Mouse (Mus musculus) cerebellum, adult (tissue): Measurements from ENCODE around the gene Ciz1.

Source experiments
- ATAC-seq: cut with Nextera tagmentation; 2 replicates; pipeline ENCODE4 v1.9.2; 2017; ENCODE audit warnings: mild to moderate bottlenecking, moderate library complexity, mixed read lengths; ENCODE audit not compliant: insufficient number of reproducible peaks, low FRiP score, low TSS enrichment

Gene Ciz1

DNA sequence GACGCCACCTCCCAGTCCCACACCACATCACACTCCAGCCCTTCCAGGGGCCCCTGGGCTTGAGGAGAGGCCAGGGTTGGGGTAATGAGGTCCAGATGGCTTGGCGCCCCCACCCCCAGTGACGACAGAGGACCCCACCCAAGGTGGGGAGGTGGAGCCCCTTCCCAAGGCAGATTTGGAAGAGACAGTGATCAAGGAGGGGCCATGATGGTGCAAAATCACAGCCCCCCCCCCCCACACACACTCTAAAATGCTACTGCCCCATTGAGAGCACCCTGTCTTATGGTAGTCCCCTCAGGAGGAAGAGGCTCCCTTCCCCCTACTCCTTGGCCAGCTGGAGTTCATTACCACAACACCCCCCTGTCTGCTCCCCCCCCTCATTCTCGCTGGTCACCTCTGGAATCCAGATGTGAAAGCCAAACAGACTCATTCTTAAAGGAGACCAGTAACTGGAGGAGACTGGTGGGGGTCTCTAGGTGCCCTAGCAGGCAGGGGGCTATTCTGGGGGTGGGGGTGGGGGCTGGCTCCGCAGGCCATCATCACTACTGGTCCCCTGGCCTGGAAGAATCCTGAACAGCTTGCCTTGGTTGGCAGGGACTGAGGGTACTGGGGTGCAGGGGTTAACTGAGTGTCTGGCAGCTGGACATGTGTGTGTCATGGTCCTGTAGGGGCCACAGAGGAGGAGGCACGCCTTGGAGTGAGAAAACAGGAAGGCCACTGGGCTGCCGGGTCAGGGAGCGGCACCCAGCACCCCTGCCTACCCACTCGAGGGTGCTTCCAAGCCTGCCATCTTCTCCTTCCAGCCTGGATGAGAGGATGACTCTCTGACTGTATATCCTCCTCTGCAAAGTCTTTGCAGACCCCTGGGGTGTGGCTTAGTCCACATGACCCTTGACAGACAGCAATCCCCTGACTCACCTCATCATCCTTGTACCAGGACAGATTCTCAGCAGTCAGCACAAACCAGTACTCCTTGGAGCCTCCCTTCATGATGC lies 32.2 kb upstream of the Ciz1 start:
- ATAC-seq, result no peak

DNA sequence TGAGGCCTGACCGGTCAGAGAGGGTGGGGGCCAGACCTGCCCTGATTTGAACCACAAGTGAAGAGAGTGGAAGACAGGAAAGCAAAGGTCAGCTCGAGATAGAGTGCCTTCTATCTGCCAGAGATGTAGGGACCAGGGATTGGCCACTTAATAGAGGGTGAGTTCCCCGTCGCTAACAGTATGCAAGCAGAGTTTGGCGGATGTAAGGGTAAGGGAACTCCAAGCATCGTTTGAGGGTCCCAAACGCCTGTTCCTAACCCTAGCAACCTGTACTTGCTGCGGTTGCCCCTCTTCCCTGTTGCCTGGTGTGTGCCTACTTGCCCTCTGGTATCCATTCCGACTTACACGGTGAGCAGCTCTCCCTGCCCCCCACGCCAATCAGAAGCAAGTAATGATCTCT lies 31.4 kb upstream of the Ciz1 start:
- ATAC-seq, result no peak

DNA sequence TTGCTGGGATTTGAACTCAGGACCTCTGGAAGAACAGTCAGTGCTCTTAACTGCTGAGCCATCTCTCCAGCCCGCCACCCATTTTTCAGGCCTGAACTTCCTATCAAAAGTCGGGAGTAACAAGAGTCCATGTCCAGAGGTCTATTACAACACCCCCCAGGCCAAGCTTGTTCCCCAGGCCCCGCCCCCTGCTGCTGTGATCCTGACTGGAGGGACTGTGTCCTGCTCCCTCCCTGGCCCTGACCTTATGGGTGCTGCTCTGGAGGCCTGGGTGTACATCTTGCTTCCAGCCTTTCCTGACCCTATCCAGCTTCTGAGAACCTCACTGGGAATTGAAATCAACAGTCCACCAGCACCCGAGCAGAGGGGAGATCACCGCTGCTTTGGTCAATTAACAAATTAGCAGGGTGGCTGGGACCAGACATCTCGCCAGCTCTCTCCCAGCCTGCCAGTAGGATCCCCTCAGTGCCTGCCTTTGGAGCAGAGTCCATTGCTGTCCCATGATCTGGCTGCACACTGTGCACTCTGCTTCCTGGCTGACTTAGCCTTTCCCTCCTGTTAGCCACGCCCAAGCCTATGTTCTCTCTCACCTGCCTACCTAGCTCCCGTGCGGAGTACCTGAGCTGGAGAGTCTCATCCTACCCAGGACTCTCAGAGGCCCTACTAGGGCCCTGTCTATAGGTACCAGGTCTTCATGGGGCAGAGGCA lies 30.4 kb upstream of the Ciz1 start:
- ATAC-seq, result no peak

DNA sequence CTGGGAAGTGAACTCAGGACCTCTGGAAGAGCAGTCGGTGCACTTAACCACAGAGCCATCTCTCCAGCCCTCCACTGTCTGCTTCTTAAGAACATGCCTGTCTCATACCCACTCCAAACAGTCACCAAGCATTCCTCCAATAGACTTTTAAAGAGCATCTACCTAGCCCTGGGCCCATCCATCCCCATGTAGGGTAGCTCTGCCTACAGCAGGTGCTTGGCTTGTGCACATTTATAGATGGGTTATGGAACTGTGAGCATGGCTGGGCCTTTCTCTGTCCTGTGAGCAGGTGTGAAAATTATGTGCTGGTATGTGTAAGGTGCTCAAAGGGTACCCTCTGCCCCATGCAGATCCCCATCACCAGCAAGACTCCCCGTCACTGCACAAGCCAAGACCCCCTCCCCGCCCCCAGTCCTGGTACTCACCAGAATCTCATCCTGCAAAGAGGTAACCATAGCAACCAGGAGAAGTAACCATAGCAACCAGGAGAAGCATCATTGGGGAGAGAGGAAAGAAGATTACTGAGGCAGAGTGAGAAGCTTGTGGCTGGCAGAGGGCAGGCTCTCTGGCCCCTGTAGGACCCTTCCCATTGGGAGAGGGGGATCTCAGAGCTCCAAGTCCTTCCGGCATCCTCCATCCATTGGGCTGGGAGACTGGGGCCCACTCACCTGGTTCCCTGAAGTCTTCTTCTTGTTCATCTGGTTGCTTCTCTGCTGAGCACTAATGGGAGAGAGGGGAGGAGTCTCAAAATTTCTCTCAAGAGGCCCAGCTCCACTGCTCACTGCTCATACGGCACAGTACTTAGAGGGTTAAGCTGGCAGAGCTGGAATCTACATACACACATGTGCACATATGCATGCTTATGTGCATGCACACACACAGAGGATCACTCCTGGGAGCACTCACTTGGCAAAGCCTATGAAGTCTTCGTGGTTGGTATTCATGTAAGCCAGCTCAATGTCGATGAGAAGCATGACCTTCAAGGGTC lies 29.1 kb upstream of the Ciz1 start:
- ATAC-seq, result no peak

DNA sequence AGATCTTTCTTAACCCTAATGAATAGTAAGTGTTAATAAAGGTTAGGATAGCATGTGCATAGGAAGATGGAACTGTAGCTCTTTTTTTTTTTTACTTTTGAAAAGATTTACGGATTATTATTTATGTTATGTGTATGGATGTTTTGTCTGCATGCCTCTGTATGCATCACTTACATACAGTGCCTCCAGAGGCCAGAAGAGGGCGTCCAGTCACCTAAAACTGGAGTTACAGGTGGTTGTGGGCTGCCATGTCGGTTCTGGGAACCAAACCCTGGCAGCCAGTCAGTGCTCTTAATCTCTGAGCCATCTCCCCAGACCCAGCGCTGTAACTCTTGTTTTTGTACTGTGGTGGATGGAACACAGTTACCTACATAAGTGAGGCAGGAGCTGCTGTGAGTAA lies 27.8 kb upstream of the Ciz1 start:
- ATAC-seq, result no peak

DNA sequence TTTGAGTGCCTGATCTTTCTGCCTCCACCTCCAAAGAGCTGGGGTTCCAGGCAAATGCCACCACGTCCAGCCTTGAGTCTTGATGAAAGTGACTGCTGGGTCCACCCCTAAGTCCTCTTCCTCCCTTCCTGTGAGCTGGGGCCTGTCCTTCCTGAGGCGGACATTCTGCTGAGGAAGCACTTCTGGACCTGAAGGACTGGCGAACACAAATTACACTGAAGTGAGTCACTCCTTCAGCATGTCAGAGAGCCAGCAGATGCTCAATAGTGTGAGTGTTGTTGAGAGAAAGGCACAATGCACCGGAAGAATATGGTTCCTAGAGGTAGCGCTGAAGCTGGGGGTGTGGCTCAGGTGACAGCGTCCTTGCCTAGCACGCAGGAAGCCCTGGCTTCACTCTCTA lies 26.8 kb upstream of the Ciz1 start:
- ATAC-seq, result no peak

DNA sequence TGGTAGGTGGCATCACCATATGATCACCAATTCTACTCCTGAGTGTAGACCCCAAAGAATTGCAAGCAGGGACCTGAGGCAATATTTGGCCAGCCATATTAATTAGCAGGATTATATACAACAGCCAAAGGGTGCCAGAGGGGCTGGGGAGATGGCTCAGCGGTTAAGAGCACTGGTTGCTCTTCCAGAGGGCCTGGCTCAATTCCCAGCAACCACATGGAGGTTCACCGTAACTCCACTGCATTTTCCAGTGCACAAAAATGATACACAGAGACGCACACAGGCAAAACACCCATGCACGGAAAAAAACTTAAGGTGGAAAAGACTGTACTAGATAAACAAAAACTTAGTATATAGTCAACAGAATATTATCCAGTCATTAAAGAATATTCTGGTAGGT lies 24.9 kb upstream of the Ciz1 start:
- no peak for ATAC-seq

DNA sequence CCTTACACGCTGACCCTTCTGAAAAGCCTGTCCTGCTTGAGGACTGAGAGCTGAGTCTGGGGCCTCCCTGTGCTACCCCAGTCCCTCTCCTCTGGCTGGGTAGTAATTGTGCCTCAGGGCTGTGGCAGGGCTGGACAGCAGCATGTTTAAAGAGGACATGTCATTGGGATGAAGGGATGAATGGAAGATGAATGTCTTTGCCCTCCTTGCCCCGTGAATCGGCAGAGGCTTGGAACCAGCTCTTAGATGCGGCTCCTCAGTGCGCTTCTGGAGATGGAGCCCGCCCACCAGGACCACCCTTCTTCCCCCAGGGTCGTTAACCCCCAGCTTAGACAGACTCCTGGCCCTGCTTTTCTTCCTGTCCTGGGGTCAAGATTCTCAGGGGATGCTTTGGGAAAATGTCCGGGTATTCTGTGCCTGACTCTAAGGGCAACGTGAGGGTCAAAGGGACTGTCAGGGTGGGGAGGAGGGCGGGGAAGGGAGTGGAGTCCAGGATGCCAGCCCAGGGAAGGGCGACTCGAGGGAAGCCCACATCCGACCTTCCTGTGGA lies 23.1 kb upstream of the Ciz1 start:
- no peak for ATAC-seq

DNA sequence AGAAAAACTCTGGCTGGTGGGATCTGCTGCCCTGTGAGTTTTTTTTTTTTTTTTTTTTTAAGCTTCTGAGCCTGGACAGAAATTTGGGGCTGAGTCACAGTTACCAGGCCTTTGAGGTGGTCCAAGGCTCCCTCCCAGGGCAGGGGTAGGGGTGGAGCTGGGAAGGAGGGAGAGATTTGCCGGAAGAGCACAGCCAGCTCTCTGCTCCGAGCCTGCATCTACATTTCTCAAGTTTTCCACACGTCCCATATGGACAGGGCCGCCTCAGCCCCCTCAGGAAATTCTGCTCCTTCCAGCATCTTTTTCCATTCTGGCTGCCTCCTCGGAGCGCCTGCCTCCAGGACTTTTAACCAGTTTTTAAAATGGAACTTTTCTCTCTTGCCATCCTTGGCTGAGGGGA lies 22.6 kb upstream of the Ciz1 start:
- no peak for ATAC-seq

DNA sequence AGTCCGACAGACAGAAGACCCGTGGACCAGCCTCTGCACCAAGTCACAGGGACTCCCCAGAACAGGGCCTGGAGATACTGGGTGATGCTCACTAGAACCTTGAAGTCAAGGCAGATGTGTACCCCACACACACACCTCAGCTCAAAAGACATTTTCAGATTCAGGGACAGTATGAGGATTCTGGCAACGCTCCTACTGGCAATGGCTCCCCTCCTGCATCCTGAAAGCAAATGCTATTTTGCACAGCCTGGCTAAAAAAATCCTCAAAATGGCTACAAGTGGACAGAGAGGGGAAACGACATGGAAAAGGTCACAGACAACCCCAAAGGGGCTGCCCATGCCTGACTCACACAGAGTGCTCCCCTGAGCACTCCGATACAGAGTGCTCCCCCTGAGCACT lies 20.0 kb upstream of the Ciz1 start:
- ATAC-seq, result no peak

DNA sequence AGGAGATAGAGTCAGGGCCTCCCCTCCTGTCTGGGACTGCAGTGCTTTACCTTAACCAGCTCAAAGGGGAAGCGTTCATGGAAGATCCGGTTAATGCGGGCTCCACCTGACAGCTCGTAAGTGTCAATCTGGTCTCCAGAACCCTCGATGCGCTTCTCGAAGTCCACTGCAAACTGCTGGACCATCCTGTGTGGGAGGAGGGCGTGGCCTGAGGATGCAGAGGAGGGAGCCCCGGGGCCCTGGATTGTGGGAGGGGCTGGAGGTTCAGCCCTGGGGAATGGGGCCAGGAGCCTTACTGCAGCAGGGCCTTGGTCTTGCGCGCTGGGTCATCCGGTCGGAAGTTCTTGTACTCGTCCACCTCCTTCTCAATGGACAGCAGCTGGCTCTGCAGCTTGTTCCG lies 16.2 kb upstream of the Ciz1 start:
- ATAC-seq, result no peak

DNA sequence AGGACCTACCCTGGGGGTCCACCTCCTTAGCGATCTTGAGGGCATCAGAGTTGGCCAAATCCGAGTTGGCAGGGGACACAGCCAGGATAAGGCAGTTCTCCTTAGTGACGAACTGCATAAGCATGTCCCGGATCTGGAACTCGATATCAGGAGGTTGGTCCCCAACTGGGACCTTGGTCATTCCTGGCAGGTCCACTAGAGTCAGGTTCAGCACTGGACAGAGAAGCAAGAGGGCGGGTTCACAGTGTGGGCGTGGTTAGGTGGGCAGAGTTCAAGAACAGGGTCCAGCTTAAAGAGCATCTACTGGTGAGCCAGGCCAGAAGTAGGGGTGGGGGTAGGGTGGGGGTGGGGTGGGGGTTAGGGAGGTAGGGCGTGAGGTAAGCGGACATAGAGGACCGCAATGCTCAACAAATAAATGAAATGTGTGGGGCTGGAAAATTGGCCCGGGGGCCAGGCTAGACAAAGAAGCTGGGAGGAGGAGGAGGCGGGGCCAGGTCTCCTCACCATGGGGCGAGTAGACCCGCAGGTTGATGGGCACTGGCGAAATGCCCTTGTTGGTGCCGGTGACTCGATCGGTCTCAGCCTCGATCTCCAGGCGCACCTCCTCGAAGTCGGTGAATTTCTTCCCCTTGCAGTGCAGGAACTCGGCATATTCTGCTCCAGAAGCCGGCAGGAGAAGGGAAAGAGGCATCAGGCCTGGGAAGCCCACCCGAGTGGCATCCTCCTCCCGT lies 12.1 kb upstream of the Ciz1 start:
- ATAC-seq, result no peak

DNA sequence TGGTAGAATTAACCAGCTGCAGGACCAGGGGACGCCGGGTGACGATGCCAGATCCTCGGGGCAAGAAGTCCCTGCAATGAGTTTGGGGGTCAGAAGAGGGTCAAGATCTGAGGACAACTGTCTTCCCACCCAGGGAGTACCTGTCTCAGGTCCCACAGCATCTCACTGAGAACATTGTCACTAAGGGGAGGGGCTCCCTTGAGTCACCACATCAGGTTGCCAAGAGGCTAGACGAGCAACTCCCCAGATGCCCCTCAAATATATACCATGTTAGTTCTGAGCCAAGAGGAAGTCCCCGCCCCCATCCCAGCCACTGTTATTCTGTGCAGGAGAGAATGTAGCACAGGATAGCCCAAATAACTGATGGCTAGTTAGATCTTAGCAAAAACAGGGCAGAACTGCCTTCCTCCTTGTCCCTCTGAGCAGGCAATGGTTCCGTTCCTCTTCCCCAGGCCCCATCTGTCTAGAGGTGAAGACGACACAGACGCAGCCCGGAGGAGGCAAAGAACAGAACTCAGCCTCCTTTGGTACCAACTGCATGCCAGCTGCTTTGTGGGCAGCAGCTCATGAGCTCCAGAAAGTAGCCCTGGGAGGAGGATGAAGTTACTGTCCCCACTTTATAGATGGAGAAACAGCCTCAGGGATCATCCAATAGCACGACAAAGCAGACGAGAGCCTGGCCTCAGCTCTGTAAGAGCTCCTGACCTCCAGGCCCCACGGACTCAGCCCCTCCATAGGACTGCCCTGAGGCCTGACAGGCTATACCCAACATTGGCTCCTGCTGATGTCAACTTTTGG lies 11.1 kb upstream of the Ciz1 start:
- no peak for ATAC-seq

DNA sequence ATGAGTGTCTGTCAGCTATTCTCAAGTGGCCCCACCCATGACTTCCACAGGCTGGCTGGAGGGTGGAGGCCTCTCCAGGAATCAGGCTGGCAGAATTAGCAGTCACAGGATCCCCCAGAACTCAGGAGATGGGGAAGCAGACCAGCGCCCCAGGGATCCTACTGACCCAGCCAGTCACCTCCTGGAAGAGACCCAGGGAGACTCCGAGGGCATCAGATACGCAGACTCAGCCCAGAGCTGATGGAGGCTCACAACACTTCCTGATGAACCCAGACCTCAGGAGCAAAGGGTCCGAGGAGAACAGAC lies 10.5 kb upstream of the Ciz1 start:
- ATAC-seq, result no peak

DNA sequence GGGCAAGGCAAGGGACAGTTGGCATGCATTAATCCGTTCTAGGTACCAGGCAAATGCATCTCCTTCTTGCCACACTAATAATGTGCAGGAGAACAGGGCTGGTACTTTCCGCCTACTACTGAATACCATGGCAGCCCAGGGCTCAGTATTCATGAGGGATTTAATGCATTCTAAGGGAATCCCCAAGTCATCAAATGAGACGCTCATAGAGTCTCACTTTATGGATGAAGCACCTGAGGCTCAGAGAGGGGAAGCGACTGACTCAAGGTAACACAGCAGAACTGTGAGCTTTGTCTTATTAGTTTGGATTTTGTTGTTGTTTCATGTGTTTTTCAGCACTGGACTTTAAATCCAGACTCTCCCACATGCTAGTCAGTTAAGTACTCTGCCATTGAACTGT lies 10.1 kb upstream of the Ciz1 start:
- ATAC-seq, result no peak

DNA sequence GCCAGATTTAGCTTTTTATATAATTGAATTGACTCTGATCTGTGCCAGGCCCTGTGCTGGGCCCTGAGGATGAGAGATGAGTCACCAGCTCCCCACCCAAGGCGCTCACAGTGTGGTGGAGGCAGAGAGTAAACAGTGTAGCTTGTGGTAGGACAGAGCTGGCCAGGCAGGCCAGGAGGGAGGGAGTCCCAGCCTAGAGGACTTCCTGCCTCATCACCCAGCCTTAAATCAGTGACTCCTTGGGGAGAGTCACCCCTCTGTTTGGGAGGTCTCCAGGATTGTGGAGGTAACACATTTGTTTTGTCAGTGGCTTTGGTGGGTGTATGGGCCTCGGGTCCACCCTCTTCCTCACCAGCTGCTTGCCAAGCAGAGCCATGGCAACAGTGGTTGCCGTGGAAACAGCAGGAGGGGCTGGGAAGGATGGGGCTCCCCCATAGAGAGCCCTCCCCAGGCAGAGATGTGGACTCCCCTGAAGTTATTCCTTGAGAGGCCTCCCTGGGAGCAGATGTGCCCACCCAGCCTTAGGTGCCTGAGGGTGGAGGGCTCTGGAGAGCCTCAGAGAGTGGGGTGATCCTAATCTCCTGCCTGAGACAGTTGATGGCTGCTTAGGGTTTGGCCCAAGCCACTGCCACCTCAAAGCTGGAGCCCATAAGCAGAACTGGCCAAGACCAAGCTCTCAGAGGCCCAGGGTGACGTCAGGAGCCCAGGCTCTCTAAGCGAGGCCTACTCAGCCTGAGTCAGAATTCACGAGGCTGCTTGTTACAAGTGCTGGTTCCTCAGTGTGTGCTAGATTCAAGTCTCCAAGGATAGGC lies 9.4 kb upstream of the Ciz1 start:
- ATAC-seq, result peak; percentile 75

DNA sequence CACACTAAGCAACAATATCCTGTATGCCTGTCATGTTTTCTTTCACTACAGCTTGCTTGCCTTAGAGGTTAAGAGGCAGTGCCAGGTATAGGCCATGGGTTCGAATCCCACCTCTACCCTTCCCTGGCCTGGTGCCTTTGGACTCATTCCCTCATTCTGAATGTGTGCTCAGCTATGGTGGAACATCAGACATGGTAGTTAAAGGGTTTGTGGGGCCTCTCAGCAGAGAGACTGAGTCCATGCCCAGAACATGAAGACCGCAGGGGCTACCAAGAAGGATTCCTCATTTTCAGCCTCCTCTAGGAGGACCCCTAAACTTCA lies 8.8 kb upstream of the Ciz1 start:
- ATAC-seq, result no peak

DNA sequence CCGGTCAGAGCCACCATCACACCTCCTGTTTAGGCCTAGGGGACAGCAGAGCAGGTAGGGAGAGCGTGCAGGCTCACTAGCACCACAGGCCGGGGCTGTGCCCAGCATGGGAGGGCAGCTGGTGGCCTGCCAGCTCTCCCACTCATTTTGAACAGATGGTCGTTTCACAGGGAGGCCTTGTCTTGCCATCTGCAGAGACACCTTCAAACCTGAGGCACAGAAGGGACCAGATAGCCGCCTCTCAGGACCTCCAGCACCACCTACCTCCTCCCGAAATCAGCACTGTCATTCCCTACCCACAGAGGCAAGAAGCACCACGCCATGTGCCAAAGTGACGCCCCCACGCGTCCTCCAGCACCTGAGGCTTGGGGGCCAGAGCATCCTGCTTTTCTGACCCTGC lies 8.1 kb upstream of the Ciz1 start:
- peak; percentile 69; the same call in 1 of the 2 replicates for ATAC-seq
